Mouse (Mus musculus) MEL (cell line): Measurements from ENCODE around the gene Gm1123. TPM values are rescaled to one million over a fixed set of nuclear protein-coding genes. Genes with fewer than 3 reads are reported as not detected.

ENCODE experiments used
- DNase-seq: peaks from one replicate; pipeline ENCODE4 v3.0.0; 2011; ENCODE audit warnings: low read depth, low spot score
- H3K27ac ChIP-seq: 2 replicates; pipeline ENCODE4 v1.5.1; 2012; ENCODE audit warnings: low read depth, mild to moderate bottlenecking, control low read depth, low read length, moderate library complexity; ENCODE audit not compliant: control insufficient read depth
- H3K27me3 ChIP-seq, 2 experiments: fragments of 150-350 bp in 1 of 2; sonication (generic) in 1 of 2; 2 replicates each; pipeline ENCODE4 v1.6.1; 2012; ENCODE audit warnings: low read length in 2 of 2, mild to moderate bottlenecking in 2 of 2, improper control_type of control experiment in 1 of 2, moderate library complexity in 1 of 2; ENCODE audit not compliant: insufficient read depth in 2 of 2, control insufficient read depth in 1 of 2
- H3K36me3 ChIP-seq, 2 experiments: 2 replicates each; pipeline ENCODE4 v1.6.1; 2012 to 2014; ENCODE audit warnings: low read length in 2 of 2, improper control_type of control experiment in 1 of 2, inconsistent platforms in 1 of 2, mild to moderate bottlenecking in 1 of 2; ENCODE audit not compliant: insufficient read depth in 2 of 2, control insufficient read depth in 1 of 2
- H3K4me1 ChIP-seq, 2 experiments: fragments of 150-350 bp in 1 of 2; sonication (generic) in 1 of 2; 2 replicates each; pipeline ENCODE4 v1.6.1; 2012; ENCODE audit warnings: low read length in 2 of 2, improper control_type of control experiment in 1 of 2, mild to moderate bottlenecking in 1 of 2; ENCODE audit not compliant: insufficient read depth in 2 of 2, control insufficient read depth in 1 of 2
- H3K4me3 ChIP-seq, 2 experiments: fragments of 150-350 bp in 1 of 2; sonication (generic) in 1 of 2; 2 replicates each; pipeline ENCODE4 v1.5.1; 2012; ENCODE audit warnings: low read depth in 2 of 2, low read length in 2 of 2, mild to moderate bottlenecking in 2 of 2, moderate library complexity in 2 of 2, control low read depth in 1 of 2, improper control_type of control experiment in 1 of 2; ENCODE audit not compliant: control insufficient read depth in 1 of 2, insufficient read depth in 1 of 2
- H3K79me2 ChIP-seq: 2 replicates; pipeline ENCODE4 v1.6.1; 2012; ENCODE audit warnings: mild to moderate bottlenecking, low read length, moderate library complexity; ENCODE audit not compliant: control insufficient read depth, poor library complexity, insufficient read depth
- H3K9ac ChIP-seq: 2 replicates; pipeline ENCODE4 v1.6.1; 2012; ENCODE audit warnings: low read depth, mild to moderate bottlenecking, control low read depth, low read length, moderate library complexity; ENCODE audit not compliant: control insufficient read depth, poor library complexity, severe bottlenecking
- H3K9me3 ChIP-seq: fragments of 150-350 bp; sonication (generic); replicated peaks from 2 replicates; pipeline ENCODE4 v1.6.1; 2012; ENCODE audit warnings: mild to moderate bottlenecking, low read length, improper control_type of control experiment, moderate library complexity; ENCODE audit not compliant: insufficient read depth
- CHD1 ChIP-seq: IDR thresholded peaks from 2 replicates; pipeline ENCODE4 v1.6.1; 2012; ENCODE audit warnings: low read depth, mild to moderate bottlenecking, inconsistent platforms, low read length, improper control_type of control experiment
- CHD2 ChIP-seq: IDR thresholded peaks from 2 replicates; pipeline ENCODE4 v1.6.1; 2011; ENCODE audit warnings: low read length, improper control_type of control experiment
- CTCF ChIP-seq, 3 experiments: IDR thresholded peaks in 2 of 3; conservative IDR thresholded peaks in 1 of 3; 2 replicates each; pipeline ENCODE4 v1.5.1; 2011 to 2012; ENCODE audit warnings: low read length in 3 of 3, low read depth in 2 of 3, mild to moderate bottlenecking in 2 of 3, improper control_type of control experiment in 1 of 3, inconsistent platforms in 1 of 3, mixed read lengths in 1 of 3, moderate library complexity in 1 of 3; ENCODE audit not compliant: control insufficient read depth in 1 of 3, insufficient read depth in 1 of 3, poor library complexity in 1 of 3, severe bottlenecking in 1 of 3
- E2F4 ChIP-seq: IDR thresholded peaks from 2 replicates; pipeline ENCODE4 v1.6.1; 2011; ENCODE audit warnings: low read depth, low read length, improper control_type of control experiment, borderline replicate concordance
- EP300 ChIP-seq, 2 experiments: IDR thresholded peaks; 2 replicates each; pipeline ENCODE4 v1.6.1; 2011; ENCODE audit warnings: improper control_type of control experiment in 2 of 2, low read length in 2 of 2, low read depth in 1 of 2, mild to moderate bottlenecking in 1 of 2
- KAT2A ChIP-seq: conservative IDR thresholded peaks from 2 replicates; pipeline ENCODE4 v1.6.1; 2012; ENCODE audit warnings: low read depth, low read length, improper control_type of control experiment, inconsistent platforms
- MAX ChIP-seq: IDR thresholded peaks from 2 replicates; pipeline ENCODE4 v1.6.1; 2011; ENCODE audit warnings: low read length, improper control_type of control experiment
- MYB ChIP-seq: IDR thresholded peaks from 2 replicates; pipeline ENCODE4 v1.6.1; 2011; ENCODE audit warnings: mild to moderate bottlenecking, low read depth, low read length, improper control_type of control experiment
- POLR2AphosphoS2 ChIP-seq: IDR thresholded peaks from 2 replicates; pipeline ENCODE4 v1.6.1; 2011; ENCODE audit warnings: low read length, improper control_type of control experiment
- SMC3 ChIP-seq: IDR thresholded peaks from 2 replicates; pipeline ENCODE4 v1.6.1; 2011; ENCODE audit warnings: low read depth, low read length, improper control_type of control experiment
- TAL1 ChIP-seq: IDR thresholded peaks from 2 replicates; pipeline ENCODE4 v1.6.1; 2012; ENCODE audit warnings: mild to moderate bottlenecking, inconsistent platforms, low read length, moderate library complexity, mixed read lengths
- TBP ChIP-seq: IDR thresholded peaks from 2 replicates; pipeline ENCODE4 v1.8.0; 2011; ENCODE audit warnings: low read depth, low read length, improper control_type of control experiment
- TCF12 ChIP-seq: IDR thresholded peaks from 2 replicates; pipeline ENCODE4 v1.6.1; 2014; ENCODE audit warnings: low read depth, mild to moderate bottlenecking, inconsistent platforms, low read length, improper control_type of control experiment, moderate library complexity
- UBTF ChIP-seq: IDR thresholded peaks from 2 replicates; pipeline ENCODE4 v1.6.1; 2012; ENCODE audit warnings: low read depth, mild to moderate bottlenecking, inconsistent platforms, low read length, improper control_type of control experiment, moderate library complexity, borderline replicate concordance; ENCODE audit not compliant: insufficient read depth
- USF1 ChIP-seq: IDR thresholded peaks from 2 replicates; pipeline ENCODE4 v1.6.1; 2014; ENCODE audit warnings: low read depth, mild to moderate bottlenecking, inconsistent platforms, low read length, improper control_type of control experiment, moderate library complexity
- ZC3H11A ChIP-seq: IDR thresholded peaks from 2 replicates; pipeline ENCODE4 v1.6.1; 2012; ENCODE audit warnings: low read depth, mild to moderate bottlenecking, inconsistent platforms, low read length, improper control_type of control experiment
- ZKSCAN1 ChIP-seq: IDR thresholded peaks from 2 replicates; pipeline ENCODE4 v1.6.1; 2012; ENCODE audit warnings: low read depth, mild to moderate bottlenecking, inconsistent platforms, low read length, improper control_type of control experiment, moderate library complexity
- ZNF384 ChIP-seq: IDR thresholded peaks from 2 replicates; pipeline ENCODE4 v1.6.1; 2012; ENCODE audit warnings: low read depth, mild to moderate bottlenecking, inconsistent platforms, low read length, improper control_type of control experiment
- polyA plus RNA-seq, 2 experiments: library from polyadenylated mRNA; stranded (reverse) in 1 of 2; unstranded in 1 of 2; fragments of >175 nt in 1 of 2; fragments of >200 nt in 1 of 2; gene quantifications; 2 replicates each; pipeline versions ENCODE4 v1.2.1 to v1.2.4; 2012; ENCODE audit warnings: low replicate concordance in 2 of 2, low read depth in 1 of 2; ENCODE audit not compliant: insufficient read length in 2 of 2, insufficient read depth in 1 of 2, missing spikeins in 1 of 2
- total RNA-seq: library from RNA; depleted of rRNA; stranded (reverse); fragments of 300-350 nt; gene quantifications from 2 replicates; pipeline ENCODE4 v1.2.3, GENCODE M21; 2012

Gene Gm1123
- total and polyA plus RNA-seq, 3 experiments = not detected

DNA sequence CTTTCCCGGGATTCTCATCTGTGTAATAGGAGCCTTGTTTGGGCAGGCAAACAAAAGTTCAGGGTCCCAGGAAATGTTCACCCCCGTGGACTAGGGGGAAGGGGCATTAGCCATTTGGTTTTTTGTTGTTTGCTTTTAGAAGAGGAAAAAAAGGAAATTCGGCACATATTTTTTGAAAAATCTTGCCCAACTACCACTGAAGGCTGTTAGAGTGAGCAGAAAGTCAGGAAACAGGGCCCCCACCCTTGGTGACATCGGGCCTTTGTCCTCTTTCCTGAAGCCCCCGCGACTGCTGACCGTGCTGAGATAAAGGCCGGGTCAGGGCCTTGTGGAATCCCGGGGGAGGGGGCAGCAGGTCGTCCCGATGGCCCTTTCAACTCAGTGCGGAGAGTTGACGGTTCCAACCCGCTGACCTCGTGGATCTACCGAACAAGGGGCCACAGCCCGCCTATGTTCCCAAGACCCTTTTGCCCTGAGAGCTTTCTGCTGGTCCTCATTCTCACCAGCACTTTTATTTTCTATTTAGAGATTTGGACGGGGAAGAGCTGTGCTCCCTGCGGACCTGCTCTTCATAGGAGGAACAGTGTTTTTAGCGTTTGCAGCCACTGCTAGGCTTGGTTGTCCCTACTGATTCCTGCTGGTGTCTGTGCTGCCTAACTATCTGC is 72.9 kb downstream of the Gm1123 start:
- H3K27me3 ChIP-seq = no peaks in the 10 kb centered on the region; a peak in 1 of 4 replicates
- no peak overlapping the region for H3K9ac ChIP-seq
- H3K79me2 ChIP-seq = no peaks in the 10 kb centered on the region
- H3K4me3 ChIP-seq = no peak overlapping the region
- no peak for DNase-seq
- H3K9me3 ChIP-seq = no peaks in the 10 kb centered on the region
- H3K36me3 ChIP-seq = no peaks in the 10 kb centered on the region
- no peak overlapping the region for H3K27ac ChIP-seq
- H3K4me1 ChIP-seq = no peaks in the 10 kb centered on the region
- TF ChIP-seq ZC3H11A = no peak
- TF ChIP-seq CTCF (IDR thresholded peaks at IDR 0.05 in 2 of 3, conservative IDR thresholded peaks at IDR 0.05 in 1 of 3; ENCODE audit: control insufficient read depth in 1 of 3, insufficient read depth in 1 of 3, low read depth in 2 of 3, low read length in 3 of 3, poor library complexity in 1 of 3, severe bottlenecking in 1 of 3) = no peak
- TF ChIP-seq ZKSCAN1 = no peak

DNA sequence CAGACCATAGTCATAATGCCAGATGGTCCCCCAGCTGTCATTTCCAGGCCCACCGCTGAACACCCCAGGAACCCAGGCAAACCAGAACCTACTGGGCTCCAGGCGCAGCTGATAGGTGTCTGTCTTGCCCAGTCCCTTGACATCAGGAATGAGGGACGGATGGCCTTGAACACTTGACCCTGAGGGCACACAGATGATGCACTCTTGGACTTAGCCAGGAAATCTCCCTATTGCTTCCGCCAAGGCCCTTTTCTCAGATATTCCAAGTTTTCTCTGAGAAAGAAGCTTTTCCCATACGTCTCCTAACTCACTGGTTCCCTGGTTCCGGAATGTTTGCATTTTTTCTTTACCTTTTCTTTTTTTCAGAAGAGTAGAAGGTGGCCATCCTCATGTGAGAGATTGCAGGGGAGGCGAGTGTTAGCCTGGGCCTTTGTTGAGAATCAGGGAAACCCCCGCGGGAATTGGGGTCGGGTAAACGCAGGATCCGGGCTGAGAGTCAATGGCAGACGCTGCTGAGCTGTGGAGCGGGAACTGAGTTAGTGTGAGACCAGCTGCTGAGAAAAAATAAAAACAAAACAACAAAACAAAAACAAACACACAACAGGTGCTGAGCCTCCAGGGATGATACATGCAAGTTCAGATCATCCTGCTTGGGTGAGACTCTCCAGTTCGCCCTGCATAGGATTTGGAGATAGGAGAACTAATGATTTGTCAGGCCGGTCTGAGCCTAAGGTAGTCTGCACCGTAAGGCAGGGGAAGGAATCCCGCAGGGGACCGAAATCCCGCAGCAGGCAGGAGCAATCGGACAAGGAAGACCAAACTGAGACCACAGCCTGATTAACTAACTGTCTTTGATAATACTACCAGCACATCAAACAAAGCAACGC is 73.7 kb downstream of the Gm1123 start:
- Histone ChIP-seq H3K4me1 (no peaks in the 10 kb centered on the region), H3K9me3 (no peaks in the 10 kb centered on the region), H3K27ac (no peak overlapping the region), H3K9ac (no peak overlapping the region), H3K27me3 (no peaks in the 10 kb centered on the region; a peak in 1 of 4 replicates), H3K4me3 (no peak overlapping the region), H3K36me3 (no peaks in the 10 kb centered on the region)
- TF ChIP-seq USF1 (no peak), TAL1 (no peak), MYB (no peak), ZNF384 (no peak), SMC3 (no peak), CTCF (IDR thresholded peaks at IDR 0.05 in 2 of 3, conservative IDR thresholded peaks at IDR 0.05 in 1 of 3; ENCODE audit: control insufficient read depth in 1 of 3, insufficient read depth in 1 of 3, low read depth in 2 of 3, low read length in 3 of 3, poor library complexity in 1 of 3, severe bottlenecking in 1 of 3) (no peak), TCF12 (no peak), E2F4 (no peak), EP300 (IDR thresholded peaks at IDR 0.05; ENCODE audit: low read depth in 1 of 2, low read length in 2 of 2) (no peak), KAT2A (no peak), CHD1 (no peak), CHD2 (no peak), POLR2AphosphoS2 (no peak), TBP (no peak), UBTF (no peak), ZKSCAN1 (no peak), MAX (no peak)
- TF ChIP-seq, all 39 proteins: peak for 0
- no peaks in the 10 kb centered on the region for H3K79me2 ChIP-seq
- DNase-seq = no peak
